Mouse (Mus musculus) skeletal muscle tissue, adult 2 months (tissue): ENCODE results near the gene St3gal4.
"Not testable (repeated sequence)": the region's sequence is repeated elsewhere in the genome, so short reads cannot be mapped to it uniquely, and the experiment has no call there.

ENCODE experiments used
- DNase-seq: peaks from one replicate; pipeline ENCODE4 v3.0.0-alpha.2; 2012; ENCODE audit warnings: low read depth, low spot score

Gene St3gal4

DNA sequence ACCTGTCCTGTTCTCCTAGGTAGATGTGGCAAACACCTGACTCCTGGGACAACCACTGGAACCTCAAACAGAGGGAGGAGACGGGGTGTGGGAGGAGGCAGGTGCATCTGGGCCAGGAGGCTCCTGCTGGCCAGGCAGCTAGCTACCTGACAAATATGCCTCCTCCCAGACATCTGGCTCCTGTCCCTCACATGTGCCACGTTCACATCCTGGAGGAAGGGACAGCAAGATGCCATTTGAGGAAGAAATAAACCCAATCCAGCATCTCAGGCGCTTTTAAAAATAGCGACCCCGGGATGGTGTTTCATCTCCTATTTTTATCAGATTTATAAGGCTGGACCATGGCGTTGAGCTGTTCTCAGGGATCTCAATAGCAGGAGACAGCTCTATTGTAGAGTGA is at the start of gene St3gal4:
Gene St3gal4, minus strand, starts transcription at position 101 of the 400 bp plus-strand sequence.
- no peak for DNase-seq

DNA sequence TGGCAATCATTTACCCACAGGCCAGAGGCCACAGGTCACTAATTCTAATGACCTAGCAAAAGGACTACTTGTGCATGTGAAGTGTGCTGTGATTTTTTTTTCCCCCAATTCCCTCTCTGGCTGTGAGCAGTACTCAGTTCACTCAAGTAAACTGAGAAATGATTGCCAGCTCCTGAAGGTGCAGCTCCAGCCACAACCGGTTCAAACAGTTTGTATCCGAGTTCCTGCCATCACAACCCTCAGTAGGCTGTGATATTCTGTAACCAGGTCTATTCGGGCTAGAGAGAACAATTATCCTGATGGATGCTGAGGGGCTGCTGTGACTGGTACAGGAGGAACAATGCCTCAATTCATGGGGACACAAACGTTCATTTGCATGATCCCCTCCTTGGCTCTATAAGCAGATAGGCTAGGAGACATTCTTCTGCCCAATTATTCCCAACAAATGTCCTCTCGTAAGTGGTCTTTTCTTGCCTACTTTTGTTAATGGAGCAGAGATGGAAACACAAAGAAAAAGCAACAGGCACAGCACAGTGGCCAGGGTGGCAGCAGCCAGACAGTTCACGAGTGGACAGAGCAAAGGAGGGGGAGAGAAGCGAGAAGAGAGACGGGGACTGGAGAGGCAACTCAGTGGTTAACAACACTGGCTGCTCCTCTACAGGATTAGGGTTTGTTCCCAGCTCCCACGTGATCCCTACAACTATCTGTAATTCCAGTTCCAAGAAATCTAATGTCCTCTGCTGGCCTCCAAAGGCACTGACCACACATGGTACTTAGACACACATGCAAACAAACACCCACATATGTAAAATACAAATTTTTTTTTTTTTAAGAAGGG is 47.9 kb upstream of the St3gal4 start:
- DNase-seq, result no peak

DNA sequence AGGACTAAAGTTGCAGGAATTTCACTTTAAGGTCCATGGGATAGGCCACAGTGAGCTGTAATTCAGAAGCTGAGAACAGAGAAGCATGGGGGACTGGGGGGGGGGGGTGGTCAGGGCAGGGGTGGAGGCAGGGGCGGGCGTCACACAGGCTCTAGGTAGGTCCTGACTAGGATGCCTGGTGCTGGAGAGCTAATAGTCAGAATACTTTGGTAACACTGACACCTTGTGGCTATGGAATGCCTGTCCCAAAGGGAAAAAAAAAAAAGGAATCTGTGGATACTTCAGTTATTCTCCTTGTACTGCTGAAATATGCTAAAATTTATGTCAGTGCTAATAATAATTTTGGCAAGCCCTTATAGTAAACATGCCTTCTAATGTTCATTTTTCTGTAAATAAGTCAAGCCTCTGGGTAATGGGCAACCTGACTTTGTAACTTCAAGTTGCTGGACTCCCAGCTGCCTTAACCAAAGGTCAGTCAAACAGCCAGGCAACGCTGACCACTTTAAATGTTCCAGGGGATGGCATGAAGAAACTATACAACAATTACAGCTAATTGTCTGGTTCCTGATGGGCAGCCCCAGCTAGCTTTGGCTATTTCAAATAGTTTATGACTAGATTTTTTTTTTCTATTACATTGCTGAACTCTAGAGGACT is 47.2 kb upstream of the St3gal4 start:
- DNase-seq, result no peak

DNA sequence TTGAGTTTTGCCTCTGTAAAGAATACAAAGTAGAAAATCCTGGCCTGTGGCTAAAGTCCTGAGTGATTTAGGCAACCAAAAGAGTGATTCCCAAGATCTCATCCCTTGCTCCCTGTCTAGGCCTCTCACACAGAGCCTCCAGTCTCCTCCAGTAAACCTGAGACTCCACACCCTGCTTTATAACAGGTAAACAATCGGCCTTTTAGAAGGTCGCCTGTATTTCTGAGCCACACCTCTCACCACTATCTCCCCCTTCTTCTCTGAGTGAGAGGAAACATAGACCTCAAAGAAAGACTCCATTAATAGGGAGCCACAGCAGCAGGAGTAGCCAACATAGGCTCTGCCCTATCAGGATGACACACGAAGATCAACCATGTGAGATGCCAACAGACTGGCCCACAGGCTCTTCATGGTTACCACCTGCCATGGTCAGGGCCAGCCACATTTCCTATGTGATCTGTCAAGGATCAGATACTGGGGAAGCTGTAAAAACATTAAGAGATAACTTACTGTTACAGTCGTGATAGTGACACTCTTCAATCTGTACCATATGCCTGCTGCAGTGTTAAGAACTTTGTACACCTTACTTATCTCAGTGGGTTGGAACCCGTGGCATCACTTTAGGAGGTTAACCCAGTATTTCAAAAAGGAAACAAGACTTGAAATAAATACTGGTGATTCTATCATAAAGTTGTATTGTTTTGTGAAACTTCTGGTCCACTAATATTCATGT is 45.2 kb upstream of the St3gal4 start:
- no peak for DNase-seq

DNA sequence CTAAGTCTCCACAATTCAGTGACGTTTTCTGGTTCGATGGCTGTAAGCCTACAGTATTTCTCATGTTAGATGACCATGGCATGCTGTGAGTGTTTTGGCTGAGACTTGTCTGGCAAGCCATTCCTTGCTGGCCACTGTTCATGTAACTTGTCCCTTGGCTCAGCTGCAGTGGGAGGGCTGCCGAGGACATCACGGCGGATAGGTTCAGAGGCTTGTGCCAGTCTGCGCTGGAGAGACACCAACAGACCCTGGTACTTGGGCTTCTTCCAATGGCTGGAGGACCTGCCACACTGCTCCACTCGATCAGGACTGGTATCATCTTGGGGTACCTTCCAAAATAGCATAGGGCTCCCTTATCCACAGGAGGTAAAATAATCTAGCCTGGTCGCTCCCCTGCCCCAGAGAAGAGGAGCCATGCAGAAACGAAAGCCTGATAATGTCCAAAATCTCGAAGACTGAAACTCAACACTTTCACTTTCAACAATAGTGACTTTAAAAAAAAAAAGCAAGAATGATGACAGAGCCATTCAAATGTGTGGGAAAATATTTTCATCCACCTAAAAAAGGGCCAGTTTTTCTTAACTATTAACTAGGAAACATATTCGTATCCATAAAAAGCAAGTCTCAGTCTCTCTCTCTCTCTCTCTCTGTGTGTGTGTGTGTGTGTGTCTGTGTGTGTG is 44.1 kb upstream of the St3gal4 start:
- peak; percentile 82 for DNase-seq

DNA sequence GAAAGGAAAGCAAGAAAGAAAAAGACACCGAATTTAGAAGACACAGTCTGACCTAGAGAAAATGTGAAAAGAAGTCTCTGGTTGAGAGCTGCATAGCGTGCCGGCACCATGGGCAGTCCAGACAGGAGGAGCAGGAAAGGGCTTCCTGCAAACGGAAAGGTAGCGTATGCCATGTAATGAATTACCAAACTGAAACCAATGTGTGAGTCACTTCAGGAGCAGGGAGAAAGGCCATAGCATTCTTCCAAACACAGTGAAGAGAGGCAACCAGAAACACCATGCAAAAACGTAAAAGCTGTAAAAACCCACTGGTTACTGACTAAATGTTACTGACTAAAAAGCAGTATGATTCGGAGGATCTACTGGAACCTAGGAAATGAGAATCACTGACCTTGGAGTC is 42.7 kb upstream of the St3gal4 start:
- DNase-seq, result no peak

DNA sequence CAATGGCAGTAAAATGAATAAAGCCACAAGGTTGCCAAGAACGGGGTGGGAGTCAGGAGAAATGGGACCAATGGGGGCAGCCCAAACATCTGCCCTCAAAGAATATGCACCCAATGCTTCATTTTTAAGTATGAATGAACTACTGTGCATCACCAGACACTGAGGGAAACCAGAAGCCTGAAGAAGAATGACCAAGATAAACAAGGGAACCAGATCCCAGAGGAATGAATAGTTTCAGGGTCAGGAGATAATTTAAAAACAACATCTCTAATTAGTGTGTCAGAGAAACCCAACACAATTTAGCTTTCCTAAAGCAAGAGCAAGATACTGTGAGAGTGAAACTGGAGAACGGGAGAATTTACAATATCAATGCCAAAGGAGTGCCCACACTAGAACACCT is 41.6 kb upstream of the St3gal4 start:
- DNase-seq, result no peak

DNA sequence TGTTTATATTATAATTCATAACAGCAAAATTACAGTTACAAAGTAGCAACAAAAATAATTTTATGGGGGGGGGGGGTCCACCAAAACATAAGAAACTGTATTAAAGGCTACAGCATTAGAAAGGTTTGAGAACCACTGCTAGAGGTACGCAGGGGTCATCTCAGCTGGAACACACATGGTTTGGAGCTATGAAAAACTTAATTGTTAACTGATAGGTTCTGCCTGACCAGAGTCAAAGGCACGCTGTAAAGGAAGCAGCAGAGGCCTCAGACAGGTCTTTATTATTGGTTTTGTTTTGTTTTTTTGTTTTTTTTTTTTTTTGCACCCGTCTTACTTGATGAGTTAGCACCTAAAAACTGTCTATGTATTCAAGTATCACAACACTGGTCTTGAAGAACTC is 39.4 kb upstream of the St3gal4 start:
- DNase-seq, result no peak

DNA sequence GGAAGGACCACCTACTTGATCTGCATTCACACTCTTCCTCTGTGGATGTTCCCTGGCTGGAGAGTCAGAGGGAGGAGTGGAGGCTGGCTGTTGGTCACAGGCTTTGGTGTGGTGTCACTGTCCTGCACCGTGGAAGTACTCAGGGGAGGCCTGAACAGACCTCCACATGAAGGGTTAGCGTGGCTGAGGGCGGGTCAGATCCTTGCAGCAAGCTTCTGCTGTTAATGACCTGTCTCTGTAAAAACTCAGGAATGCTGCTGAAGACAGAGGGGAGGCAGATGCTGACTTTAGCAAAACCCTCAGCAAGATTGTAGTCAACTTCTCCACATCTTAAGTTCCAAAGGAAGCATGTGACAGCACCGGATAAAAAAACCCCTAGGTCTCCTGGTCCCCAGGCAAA is 37.8 kb upstream of the St3gal4 start:
- no peak for DNase-seq

DNA sequence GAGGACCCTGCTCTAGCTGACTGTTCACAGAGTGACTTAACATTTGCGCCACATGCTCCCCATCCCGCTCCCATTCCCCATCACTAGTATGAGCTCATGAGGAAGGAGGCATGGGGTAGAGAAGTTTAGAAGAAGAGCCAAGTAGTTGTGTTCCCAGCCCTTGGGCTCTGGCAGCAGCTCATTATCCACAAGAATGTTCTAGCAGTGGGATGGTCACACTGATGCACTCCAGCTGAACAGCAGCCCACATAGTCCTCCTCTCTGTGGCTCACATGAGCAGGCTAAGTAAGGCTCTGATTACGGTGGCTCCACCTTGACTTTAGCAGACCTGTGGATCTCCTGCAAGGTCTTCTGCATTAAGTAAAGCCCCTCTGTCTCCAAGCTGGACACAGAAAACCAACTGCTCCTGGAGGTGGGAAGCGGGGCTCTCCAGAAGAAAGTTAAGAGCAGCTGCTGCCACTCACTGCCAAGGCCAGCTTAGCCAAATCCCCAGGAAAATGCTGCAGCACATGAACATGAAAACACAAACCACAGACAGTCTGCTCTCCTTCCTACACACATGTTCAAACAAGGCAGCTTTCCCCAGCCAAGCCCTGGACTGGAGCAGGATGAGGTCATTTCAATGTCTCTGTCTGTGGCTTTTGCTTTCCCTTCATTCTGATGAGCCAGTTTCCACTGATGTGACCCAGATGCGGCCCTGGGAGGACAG is 37.1 kb upstream of the St3gal4 start:
- peak; percentile 54 for DNase-seq

DNA sequence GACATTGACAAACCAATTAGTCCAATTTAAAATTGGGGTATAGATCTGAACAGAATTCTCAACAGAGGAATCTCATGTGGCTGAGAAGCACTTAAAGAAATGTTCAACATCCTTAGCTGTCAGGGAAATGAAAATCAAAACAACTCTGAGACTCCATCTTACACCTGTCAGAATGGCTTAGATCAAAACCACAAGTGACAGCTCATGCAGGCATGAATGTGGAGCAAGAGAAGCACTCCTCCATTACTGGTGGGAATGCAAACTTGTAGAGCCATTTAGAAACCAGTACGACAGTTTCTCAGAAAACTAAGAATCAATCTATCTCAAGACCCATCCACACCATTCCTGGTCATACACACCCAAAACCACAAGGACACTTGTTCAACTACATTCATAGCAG is 33.9 kb upstream of the St3gal4 start:
- no peak for DNase-seq

DNA sequence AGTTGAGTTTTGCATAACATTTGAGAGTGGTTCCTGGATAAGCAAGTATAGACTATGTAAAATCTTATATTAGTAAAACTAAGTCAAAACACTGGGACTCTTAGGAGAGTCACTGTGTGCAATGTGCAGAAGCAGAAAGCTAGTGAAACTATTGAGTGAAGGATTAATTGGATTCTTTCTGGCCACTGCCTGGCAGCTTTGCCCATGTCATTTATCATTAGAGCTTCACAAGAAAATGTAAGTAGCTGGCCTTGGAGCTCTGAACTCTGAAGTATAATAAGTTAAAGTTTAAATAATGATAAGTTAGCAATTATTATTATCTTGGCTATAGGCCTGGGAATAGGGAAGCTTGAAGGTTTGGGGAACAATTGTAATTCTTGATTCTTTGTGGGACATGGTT is 29.8 kb upstream of the St3gal4 start:
- not testable (repeated sequence) for DNase-seq

DNA sequence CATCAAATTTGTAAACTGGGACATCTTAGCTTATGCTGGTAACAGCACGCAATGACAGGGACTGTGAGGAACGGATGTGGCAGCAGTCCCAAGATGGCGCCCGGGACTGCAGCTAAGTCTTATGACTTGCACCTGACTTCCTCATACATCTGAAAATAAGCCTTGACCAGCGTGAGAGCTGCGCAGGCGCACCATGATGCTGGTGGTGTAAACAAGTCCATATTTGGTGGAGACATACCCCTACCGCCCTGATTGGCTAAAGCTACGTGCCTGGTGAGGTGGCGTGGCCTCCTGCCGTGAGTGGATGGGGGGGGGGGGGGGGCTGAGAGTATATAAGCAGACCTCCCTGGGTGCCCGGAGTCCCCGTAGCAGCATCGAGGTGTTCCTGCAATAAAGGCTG is 28.2 kb upstream of the St3gal4 start:
- not testable (repeated sequence) for DNase-seq

DNA sequence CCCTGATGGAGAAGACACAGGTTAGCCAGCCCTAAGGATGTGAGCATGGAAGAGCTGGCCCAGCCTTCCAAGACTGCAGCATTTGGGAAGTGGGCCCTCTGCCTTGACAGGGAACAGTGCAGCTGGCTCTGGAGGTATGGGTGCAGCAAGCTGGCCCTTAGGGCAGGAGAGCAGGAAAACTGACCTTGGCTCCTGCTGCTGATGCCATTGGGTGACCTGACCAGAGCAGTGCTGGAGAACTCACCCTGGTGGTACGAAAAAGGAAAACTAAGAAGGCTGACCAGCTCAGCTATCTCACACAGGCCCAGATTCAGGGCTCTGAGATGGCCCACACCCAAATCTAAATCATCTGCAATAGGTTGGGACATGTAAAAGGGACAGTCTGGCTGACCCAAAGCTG is 26.8 kb upstream of the St3gal4 start:
- DNase-seq, result no peak

DNA sequence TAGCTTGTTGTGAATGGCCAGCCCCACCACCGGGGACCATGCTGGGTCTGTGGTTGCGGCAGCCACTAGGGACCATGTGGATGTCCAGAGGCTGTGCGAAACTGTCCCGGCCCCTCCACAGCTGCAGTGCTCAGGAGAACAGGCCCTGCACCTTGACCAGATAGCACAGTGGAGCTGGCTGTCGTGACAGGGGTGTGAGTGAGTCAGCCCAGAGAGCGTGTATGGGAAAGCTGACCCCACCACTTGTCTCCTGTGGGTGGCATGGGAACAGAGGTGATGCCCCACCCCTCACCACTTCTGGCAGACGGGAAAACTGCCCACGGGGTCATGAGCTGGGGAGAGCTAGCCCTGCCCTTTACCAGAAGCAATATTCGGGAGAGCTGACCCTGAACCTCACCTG is 26.1 kb upstream of the St3gal4 start:
- DNase-seq, result no peak

DNA sequence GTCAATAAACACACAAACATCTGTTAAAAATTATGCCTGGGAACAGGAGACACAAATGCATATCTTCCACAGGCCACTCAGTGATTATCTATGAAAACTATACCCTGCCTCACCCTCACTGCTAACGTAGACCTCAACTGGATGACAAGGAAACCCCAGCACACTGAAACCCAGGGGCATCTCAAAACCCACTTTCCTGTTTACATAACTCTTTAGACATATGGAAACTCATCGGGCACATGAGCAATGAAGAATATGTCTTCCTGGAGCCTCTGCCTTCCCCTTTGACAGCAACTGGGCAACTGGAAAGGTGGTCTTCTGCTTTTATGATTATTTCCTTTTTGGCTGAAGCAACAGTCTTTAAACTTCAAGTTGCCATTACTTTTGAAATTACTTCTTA is 23.2 kb upstream of the St3gal4 start:
- DNase-seq, result no peak

DNA sequence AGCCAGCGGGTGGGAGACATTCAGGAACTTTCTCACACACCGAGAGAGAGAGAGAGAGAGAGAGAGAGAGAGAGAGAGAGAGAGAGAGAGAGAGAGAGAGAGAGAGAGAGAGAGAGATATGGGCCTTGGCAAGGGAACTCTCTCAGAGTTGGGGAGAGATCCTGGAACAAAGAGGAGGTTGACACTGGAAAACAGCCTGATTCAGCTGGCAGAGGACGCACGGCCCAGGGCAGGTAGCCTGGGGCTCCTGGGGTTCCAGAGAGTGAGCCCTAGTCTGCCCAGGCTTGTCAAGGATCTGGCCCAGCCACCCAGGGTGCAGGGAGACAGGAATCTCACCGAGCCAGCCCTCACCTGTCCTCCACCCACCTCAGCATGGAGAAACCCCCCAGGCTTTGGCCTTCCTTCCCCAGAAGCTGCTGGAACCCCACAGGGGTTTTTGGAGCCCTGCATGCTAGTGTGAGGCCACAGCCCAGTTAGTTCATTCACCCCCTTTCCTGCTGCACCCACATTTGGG is 20.2 kb upstream of the St3gal4 start:
- no peak for DNase-seq

DNA sequence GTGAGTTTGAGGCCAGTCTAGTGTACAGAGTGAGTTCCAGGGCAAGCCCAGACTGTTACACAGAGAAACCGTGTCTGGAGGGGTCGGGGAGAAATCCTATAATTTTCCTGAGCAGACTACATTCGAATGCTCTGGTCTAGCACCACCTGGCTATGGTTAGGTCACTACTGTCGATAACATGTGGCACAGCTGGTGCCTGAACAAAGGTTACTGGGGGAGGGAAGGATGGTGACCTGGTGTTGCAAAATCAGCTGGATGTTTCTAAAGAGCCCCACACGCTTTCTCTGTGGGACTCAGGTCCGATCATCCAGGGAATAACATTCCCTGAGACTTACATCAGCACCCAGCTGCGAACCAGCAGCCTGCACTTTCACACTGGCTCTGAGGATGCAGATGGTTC is 19.0 kb upstream of the St3gal4 start:
- DNase-seq, result no peak

DNA sequence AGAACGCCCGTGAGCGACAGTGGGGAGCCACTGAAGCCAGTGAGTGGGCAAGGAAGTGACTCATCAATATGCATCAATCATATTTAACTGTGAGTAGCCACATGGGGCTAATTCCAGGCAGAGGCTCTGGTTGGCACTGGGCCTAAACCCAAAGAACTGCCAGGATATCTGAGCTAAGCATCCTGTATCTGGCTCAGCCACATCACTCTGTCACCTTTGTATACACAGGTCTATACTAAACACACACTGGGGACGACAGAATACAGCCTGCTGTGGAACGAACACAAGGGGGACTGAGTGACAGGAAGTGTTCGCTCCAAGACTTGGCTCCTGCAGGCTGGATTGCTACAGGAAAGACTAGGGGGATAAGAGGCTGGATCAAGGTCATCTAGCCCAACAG is 16.5 kb upstream of the St3gal4 start:
- DNase-seq, result no peak

DNA sequence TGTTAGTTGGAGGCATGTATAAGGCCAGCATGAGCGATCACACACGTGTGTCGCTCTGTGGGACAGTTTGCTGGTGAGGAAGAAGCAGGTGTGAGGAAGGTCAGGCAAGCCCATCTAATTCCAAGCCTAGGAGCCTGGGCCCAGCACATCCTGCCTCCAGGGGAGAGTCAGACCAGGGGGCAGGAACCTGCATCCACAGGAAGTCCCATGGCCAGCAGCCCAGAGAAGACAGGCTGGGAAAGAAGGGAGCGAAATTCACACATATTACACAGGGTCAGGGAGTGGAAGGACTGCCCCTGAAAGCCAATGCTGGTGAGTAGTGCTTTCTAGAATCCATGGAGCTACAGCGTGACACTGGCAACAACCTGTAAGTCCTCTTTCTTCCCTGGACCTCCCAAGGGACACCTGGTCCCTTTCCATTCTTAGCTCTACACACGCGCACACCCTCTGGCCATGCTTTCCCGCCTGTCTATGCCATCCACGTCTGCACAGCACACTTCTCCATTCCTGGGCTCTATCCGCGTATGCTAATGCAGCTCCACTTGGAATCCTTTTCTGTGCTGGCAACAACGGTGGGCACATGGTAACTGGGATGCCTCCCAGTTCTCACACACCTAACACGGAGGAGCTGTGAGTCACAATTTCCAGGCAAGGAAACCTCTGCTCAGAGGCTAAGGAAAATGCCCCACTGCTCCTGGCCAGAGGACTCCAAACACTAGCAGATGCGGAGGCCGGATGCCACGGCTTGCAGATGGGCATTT is 12.7 kb upstream of the St3gal4 start:
- no peak for DNase-seq
